Mouse (Mus musculus): ENCODE data around the gene Hand2. TPM values are rescaled to one million over a fixed set of nuclear protein-coding genes. Genes with fewer than 3 reads are reported as not detected.

Gene Hand2
- total and polyA plus RNA-seq, 2 experiments from 2014 or later: not detected

GRCm38 (mm10) chr8:57348866-57349520 is 28.2 kb downstream of the Hand2 start:
- Histone ChIP-seq H3K36me3 (ENCODE audit: insufficient read depth, low read length) (no peaks in the 10 kb centered on the region), H3K9me3 (ENCODE audit: low read length) (no peaks in the 10 kb centered on the region), H3K9ac (replicated peaks; ENCODE audit: low read length) (no peak overlapping the region), H3K27ac (no peak overlapping the region), H3K4me2 (ENCODE audit: low read depth, low read length) (no peak overlapping the region), H3K4me3 (ENCODE audit: low read length) (no peak overlapping the region), H3K4me1 (ENCODE audit: insufficient read depth, low read length) (no peaks in the 10 kb centered on the region), H3K27me3 (ENCODE audit: insufficient read depth, low read length) (peaks cover 91% of the 10 kb centered on the region)
- TF ChIP-seq CTCF (IDR thresholded peaks at IDR 0.05; ENCODE audit: low read depth): no peak
- DNase-seq (ENCODE audit: low spot score) (no peak), ATAC-seq (no peak)
- WGBS: 2% methylated on average over 23 of the region's 23 CpGs

GRCm38 (mm10) chr8:57351861-57352260 is 31.1 kb downstream of the Hand2 start:
- WGBS: 31% methylated on average over 2 of the region's 2 CpGs
- ATAC-seq (no peak), DNase-seq (ENCODE audit: low spot score) (no peak)
- Histone ChIP-seq H3K9me3 (ENCODE audit: low read length) (no peaks in the 10 kb centered on the region), H3K36me3 (ENCODE audit: insufficient read depth, low read length) (no peaks in the 10 kb centered on the region), H3K4me2 (ENCODE audit: low read depth, low read length) (no peak overlapping the region), H3K27ac (no peak overlapping the region), H3K4me3 (ENCODE audit: low read length) (no peak overlapping the region), H3K9ac (replicated peaks; ENCODE audit: low read length) (no peak overlapping the region), H3K27me3 (ENCODE audit: insufficient read depth, low read length) (peaks cover 62% of the 10 kb centered on the region), H3K4me1 (ENCODE audit: insufficient read depth, low read length) (no peaks in the 10 kb centered on the region)
- TF ChIP-seq CTCF (IDR thresholded peaks at IDR 0.05; ENCODE audit: low read depth): no peak

GRCm38 (mm10) chr8:57353346-57354305 is 32.8 kb downstream of the Hand2 start:
- Histone ChIP-seq H3K27ac (no peak overlapping the region), H3K4me1 (ENCODE audit: insufficient read depth, low read length) (no peaks in the 10 kb centered on the region), H3K27me3 (ENCODE audit: insufficient read depth, low read length) (peaks cover 45% of the 10 kb centered on the region), H3K4me3 (ENCODE audit: low read length) (peak overlapping the region; percentile 43), H3K36me3 (ENCODE audit: insufficient read depth, low read length) (no peaks in the 10 kb centered on the region), H3K9ac (replicated peaks; ENCODE audit: low read length) (peak overlapping the region; percentile 49; the same call in 1 of the 2 replicates), H3K9me3 (ENCODE audit: low read length) (no peaks in the 10 kb centered on the region), H3K4me2 (ENCODE audit: low read depth, low read length) (peak overlapping the region; percentile 81)
- WGBS: 2% methylated on average over 36 of the region's 37 CpGs
- ATAC-seq: peak; percentile 97
- TF ChIP-seq CTCF (IDR thresholded peaks at IDR 0.05; ENCODE audit: low read depth): peak; percentile 81
- peak; percentile 87 for DNase-seq (ENCODE audit: low spot score)

GRCm38 (mm10) chr8:57354876-57355275 is 34.1 kb downstream of the Hand2 start:
- no peaks in the 10 kb centered on the region for H3K9me3 ChIP-seq (ENCODE audit: low read length)
- no peak overlapping the region for H3K9ac ChIP-seq (replicated peaks; ENCODE audit: low read length)
- peaks cover 32% of the 10 kb centered on the region for H3K27me3 ChIP-seq (ENCODE audit: insufficient read depth, low read length)
- H3K4me2 ChIP-seq (ENCODE audit: low read depth, low read length): no peak overlapping the region
- ATAC-seq: no peak
- TF ChIP-seq CTCF (IDR thresholded peaks at IDR 0.05; ENCODE audit: low read depth): no peak
- H3K36me3 ChIP-seq (ENCODE audit: insufficient read depth, low read length): no peaks in the 10 kb centered on the region
- WGBS: 81% methylated on average over 2 of the region's 2 CpGs
- H3K27ac ChIP-seq: no peak overlapping the region
- no peaks in the 10 kb centered on the region for H3K4me1 ChIP-seq (ENCODE audit: insufficient read depth, low read length)
- H3K4me3 ChIP-seq (ENCODE audit: low read length): no peak overlapping the region
- DNase-seq (ENCODE audit: low spot score): no peak

- Histone ChIP-seq H3K27me3 (ENCODE audit: insufficient read depth, low read length) (peaks cover 16% of the 10 kb centered on the region), H3K36me3 (ENCODE audit: insufficient read depth, low read length) (no peaks in the 10 kb centered on the region), H3K27ac (no peak overlapping the region), H3K4me2 (ENCODE audit: low read depth, low read length) (no peak overlapping the region), H3K4me1 (ENCODE audit: insufficient read depth, low read length) (no peaks in the 10 kb centered on the region), H3K9ac (replicated peaks; ENCODE audit: low read length) (no peak overlapping the region), H3K9me3 (ENCODE audit: low read length) (no peaks in the 10 kb centered on the region), H3K4me3 (ENCODE audit: low read length) (no peak overlapping the region)
- no peak for ATAC-seq
- no peak for DNase-seq (ENCODE audit: low spot score)
- no peak for TF ChIP-seq CTCF (IDR thresholded peaks at IDR 0.05; ENCODE audit: low read depth)
- WGBS: 66% methylated on average over 9 of the region's 9 CpGs
These were observed 35.9 kb downstream of the Hand2 start for GRCm38 (mm10) chr8:57356529-57357325.

- no peak overlapping the region for H3K27ac ChIP-seq
- WGBS: 33% methylated on average over 2 of the region's 2 CpGs
- no peak for ATAC-seq
- no peaks in the 10 kb centered on the region for H3K36me3 ChIP-seq (ENCODE audit: insufficient read depth, low read length)
- no peak for TF ChIP-seq CTCF (IDR thresholded peaks at IDR 0.05; ENCODE audit: low read depth)
- no peak for DNase-seq (ENCODE audit: low spot score)
- no peak overlapping the region for H3K4me3 ChIP-seq (ENCODE audit: low read length)
- no peaks in the 10 kb centered on the region for H3K4me1 ChIP-seq (ENCODE audit: insufficient read depth, low read length)
- H3K9me3 ChIP-seq (ENCODE audit: low read length): no peaks in the 10 kb centered on the region
- no peak overlapping the region for H3K9ac ChIP-seq (replicated peaks; ENCODE audit: low read length)
- no peaks in the 10 kb centered on the region for H3K27me3 ChIP-seq (ENCODE audit: insufficient read depth, low read length)
- no peak overlapping the region for H3K4me2 ChIP-seq (ENCODE audit: low read depth, low read length)
These were observed 39.7 kb downstream of the Hand2 start for GRCm38 (mm10) chr8:57360493-57360892.
